Mouse (Mus musculus): ENCODE results near the gene Wnt7a.

The Wnt7a gene

GRCm38 (mm10) chr6:91335470-91335869 lies 75.7 kb downstream of the Wnt7a start:
- DNase-seq, result no peak

- DNase-seq, result no peak
These were observed 79.3 kb downstream of the Wnt7a start for GRCm38 (mm10) chr6:91331886-91332285.

GRCm38 (mm10) chr6:91325556-91325955 lies 85.6 kb downstream of the Wnt7a start:
- DNase-seq, result no peak

GRCm38 (mm10) chr6:91324752-91325151 lies 86.4 kb downstream of the Wnt7a start:
- no peak for DNase-seq

DNA sequence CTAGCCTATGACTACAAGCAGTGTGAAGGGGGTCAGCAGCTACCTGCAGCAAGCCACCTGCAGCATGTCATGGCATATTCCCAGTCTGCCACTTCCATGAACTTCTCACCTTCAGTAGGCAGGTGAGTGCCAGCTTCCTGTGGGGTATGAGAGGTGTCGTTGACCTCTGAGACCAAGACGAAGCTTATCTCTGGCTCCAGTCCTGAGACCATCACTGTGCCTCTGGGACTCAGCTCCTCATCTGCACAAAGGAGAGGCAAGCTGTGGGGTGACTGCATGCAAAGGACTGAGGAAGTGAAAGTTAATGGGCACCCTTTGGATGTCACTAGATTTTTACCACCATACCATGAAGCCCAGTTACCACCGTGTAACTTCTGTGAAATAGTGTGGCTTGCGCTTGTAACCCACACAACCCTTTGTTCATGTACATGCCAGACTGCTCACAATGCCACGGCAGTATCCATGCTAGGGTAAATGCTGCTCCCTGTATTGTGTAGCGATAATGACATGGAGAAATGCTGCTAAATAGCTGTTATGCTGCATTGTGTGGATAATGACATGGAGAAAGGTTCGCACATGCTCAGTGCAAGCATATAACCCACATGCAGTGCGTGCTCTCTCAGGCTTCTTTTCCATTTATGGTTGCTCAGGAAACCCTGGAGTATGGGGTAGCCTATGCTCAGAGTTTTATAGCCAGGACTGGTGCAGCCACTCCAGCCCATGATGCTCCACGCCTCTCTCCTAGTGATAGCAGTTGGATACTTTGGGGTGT lies 89.0 kb downstream of the Wnt7a start:
- no peak for DNase-seq

All from kidney, postnatal 10 days (tissue).